Mouse (Mus musculus): ENCODE results near the gene Rela.

DNA sequence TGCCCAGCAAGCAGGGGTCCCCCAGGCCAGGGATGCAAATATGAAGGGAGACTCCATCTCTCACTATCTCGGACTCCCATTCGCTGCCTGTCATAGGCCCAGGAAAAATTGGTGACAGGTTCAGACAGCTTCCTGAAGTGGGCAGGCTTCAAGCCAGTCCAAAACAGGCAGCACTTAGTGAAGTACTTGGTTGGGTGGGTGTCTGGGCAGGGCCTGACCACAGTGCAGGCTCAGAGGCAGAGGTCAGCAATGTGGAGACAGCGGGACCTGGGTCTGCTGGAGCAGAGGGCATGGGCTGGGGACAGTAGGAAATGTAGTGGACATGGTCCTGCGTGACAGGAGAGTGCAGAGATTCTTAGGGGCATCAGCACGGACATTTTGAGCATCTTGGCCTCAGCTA is 54.3 kb downstream of the Rela start:
- TF ChIP-seq CTCF (conservative IDR thresholded peaks at IDR 0.05; ENCODE audit: low read length), result no peak
- no peak for TF ChIP-seq NANOG (IDR thresholded peaks at IDR 0.05; ENCODE audit: borderline replicate concordance, low read length)
- TF ChIP-seq POU5F1 (IDR thresholded peaks at IDR 0.05; ENCODE audit: borderline replicate concordance, low read length), result no peak

Data from E14TG2a.4 (cell line).